Mouse (Mus musculus) kidney, postnatal 0 days (tissue): ENCODE results near the gene Ptdss2. TPM values are rescaled to one million over a fixed set of nuclear protein-coding genes. Genes with fewer than 3 reads are reported as not detected.

Source experiments
- ATAC-seq: fragments of 200-750 bp; cut with Nextera tagmentation; replicated peaks from 2 replicates; pipeline ENCODE4 v1.8.0; 2017; ENCODE audit warnings: low read depth, moderate number of reproducible peaks, moderate TSS enrichment, moderate library complexity; ENCODE audit not compliant: low FRiP score
- DNase-seq: peaks from one replicate; pipeline ENCODE4 v3.0.0-alpha.2; 2016; ENCODE audit warnings: low spot score
- H3K27ac ChIP-seq: fragments of 300-500 bp; sonication (generic); 2 replicates; pipeline ENCODE4 v1.5.1; 2014; ENCODE audit warnings: mild to moderate bottlenecking
- H3K27me3 ChIP-seq: fragments of 300-500 bp; sonication (generic); 2 replicates; pipeline ENCODE4 v1.6.1; 2014; ENCODE audit warnings: low read length, mixed read lengths; ENCODE audit not compliant: insufficient read depth
- H3K36me3 ChIP-seq: fragments of 300-500 bp; sonication (generic); 2 replicates; pipeline ENCODE4 v1.6.1; 2014; ENCODE audit warnings: low read length, mixed read lengths; ENCODE audit not compliant: insufficient read depth
- H3K4me1 ChIP-seq: fragments of 300-500 bp; sonication (generic); replicated peaks from 2 replicates; pipeline ENCODE4 v1.6.1; 2014; ENCODE audit warnings: antibody characterized with exemption, low read length, mixed read lengths; ENCODE audit not compliant: insufficient read depth
- H3K4me2 ChIP-seq: fragments of 300-500 bp; sonication (generic); 2 replicates; pipeline ENCODE4 v1.6.1; 2014; ENCODE audit warnings: mild to moderate bottlenecking, low read length, moderate library complexity, mixed read lengths
- H3K4me3 ChIP-seq: fragments of 300-500 bp; sonication (generic); replicated peaks from 2 replicates; pipeline ENCODE4 v1.5.1; 2014; ENCODE audit warnings: low read depth, low read length
- H3K9ac ChIP-seq: fragments of 300-500 bp; sonication (generic); 2 replicates; pipeline ENCODE4 v1.6.1; 2014; ENCODE audit warnings: low read depth, low read length
- H3K9me3 ChIP-seq: fragments of 300-500 bp; sonication (generic); replicated peaks from 2 replicates; pipeline ENCODE4 v1.6.1; 2016; ENCODE audit warnings: low read length, inconsistent platforms, mixed read lengths
- CTCF ChIP-seq: IDR thresholded peaks from 2 replicates; pipeline ENCODE4 v1.5.1; 2016; ENCODE audit warnings: antibody characterized with exemption, low read depth, mild to moderate bottlenecking, moderate library complexity
- WGBS: fragments of 180-500 bp; shearing (Covaris S2); extraction: QIAGEN DNeasy Blood & Tissue Kit; methylation state at CpG from one replicate; pipeline ENCODE4 v1.1.7; 2014; 5-methylcytosine and 5-hydroxymethylcytosine counted together
- polyA plus RNA-seq: library from polyadenylated mRNA; unstranded; fragments of >200 nt; fragmentation: Nextera tagmentation; extraction: Ambion mirVana; gene quantifications from 2 replicates; pipeline ENCODE4 v1.2.1, GENCODE M21; 2015

Ptdss2 gene
- polyA plus RNA-seq, 1 experiment from 2014 or later, result 75.3 TPM

DNA sequence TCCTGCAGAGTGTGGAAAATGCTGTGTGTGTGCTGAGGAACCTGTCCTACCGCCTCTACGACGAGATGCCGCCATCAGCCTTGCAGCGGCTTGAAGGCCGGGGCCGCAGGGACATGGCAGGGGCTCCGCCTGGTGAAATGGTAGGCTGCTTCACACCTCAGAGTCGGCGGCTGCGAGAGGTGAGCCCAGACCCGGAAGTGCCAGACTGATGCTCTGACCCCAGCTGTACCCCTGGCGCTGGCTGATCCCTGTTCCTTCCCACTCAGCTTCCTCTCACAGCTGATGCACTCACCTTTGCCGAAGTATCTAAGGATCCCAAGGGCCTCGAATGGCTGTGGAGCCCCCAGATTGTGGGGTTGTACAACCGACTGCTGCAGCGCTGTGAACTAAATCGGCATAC, 33.7 kb upstream of the Ptdss2 start:
- H3K4me3 ChIP-seq, result no peak overlapping the region
- DNase-seq (no peak), ATAC-seq (no peak)
- no peak overlapping the region for H3K4me2 ChIP-seq
- H3K27ac ChIP-seq, result no peak overlapping the region
- H3K36me3 ChIP-seq, result 0 out of 2 replicates have a peak, but pooled peaks cover 6% of the 10 kb centered on the region
- no peaks in the 10 kb centered on the region for H3K27me3 ChIP-seq
- WGBS, result 17% methylated on average over 18 of the region's 18 CpGs
- peaks cover 7% of the 10 kb centered on the region for H3K4me1 ChIP-seq
- no peak overlapping the region for H3K9ac ChIP-seq
- H3K9me3 ChIP-seq, result no peaks in the 10 kb centered on the region
- TF ChIP-seq CTCF, result no peak

DNA sequence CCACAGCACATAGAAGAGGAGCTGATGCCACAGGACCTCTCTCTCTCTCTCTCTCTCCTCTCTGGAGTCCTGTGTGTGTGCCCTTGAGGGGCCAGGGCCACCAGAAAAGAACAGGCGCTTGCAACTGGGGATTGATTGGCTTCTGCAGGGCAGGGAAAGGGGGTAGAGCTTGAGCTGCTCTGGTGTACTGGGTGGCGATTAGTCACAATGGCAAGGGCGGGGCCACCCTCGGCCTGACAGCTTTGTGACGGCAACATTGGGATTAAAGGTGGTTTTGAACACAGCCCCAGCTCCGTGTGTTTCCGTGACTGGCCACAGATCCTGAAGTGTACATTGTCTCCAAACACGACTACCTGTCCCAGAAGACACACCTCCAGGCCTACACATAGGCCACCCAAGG, 32.0 kb upstream of the Ptdss2 start:
- H3K9me3 ChIP-seq, result no peaks in the 10 kb centered on the region
- no peak for TF ChIP-seq CTCF
- ATAC-seq (no peak), DNase-seq (no peak)
- H3K9ac ChIP-seq, result no peak overlapping the region
- no peak overlapping the region for H3K27ac ChIP-seq
- no peaks in the 10 kb centered on the region for H3K27me3 ChIP-seq
- H3K36me3 ChIP-seq, result no peaks in the 10 kb centered on the region
- H3K4me1 ChIP-seq, result peaks cover 16% of the 10 kb centered on the region
- H3K4me3 ChIP-seq, result no peak overlapping the region
- WGBS, result 71% methylated on average over 8 of the region's 8 CpGs
- H3K4me2 ChIP-seq, result no peak overlapping the region

DNA sequence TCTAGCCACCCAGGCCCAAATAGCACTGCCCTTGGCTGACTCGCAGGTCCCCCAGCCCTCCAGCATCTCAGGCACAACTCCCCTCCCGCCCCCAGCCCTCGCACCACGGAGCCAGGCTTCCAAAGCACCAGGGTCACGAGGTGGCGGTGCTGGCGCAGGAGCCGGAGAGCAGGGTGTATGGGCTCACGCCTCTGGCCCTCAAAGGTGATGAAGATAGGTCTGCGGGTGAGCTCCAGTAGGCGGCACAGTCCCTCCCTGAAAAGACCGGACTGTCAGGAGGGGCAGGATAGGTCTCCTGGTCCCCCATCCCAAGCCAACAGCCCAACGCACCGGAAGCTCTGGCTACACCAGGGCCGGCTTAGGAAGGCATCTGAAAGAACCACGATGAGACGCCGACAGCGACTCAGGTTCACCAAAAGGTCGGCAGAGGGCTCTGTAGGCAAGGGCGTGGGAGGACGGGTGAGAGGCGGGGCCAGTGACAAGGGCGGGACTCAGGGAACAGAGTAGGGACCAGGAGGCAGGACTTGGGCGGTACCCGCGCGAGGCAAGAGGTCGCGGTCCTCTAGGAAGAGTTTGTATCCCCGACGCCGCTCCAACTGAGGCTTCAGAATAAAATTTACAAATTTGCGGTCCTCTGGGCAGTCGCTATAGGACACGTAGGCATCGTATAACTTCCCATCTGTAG, 30.0 kb upstream of the Ptdss2 start:
- peak; percentile 63 for ATAC-seq
- Histone ChIP-seq H3K27ac (no peak overlapping the region), H3K9me3 (no peaks in the 10 kb centered on the region), H3K4me2 (peak overlapping the region; percentile 48), H3K4me3 (no peak overlapping the region), H3K36me3 (no peaks in the 10 kb centered on the region), H3K27me3 (no peaks in the 10 kb centered on the region), H3K9ac (no peak overlapping the region), H3K4me1 (peaks cover 16% of the 10 kb centered on the region)
- TF ChIP-seq CTCF, result peak; percentile 69
- peak; percentile 90 for DNase-seq
- WGBS, result 5% methylated on average over 37 of the region's 37 CpGs

DNA sequence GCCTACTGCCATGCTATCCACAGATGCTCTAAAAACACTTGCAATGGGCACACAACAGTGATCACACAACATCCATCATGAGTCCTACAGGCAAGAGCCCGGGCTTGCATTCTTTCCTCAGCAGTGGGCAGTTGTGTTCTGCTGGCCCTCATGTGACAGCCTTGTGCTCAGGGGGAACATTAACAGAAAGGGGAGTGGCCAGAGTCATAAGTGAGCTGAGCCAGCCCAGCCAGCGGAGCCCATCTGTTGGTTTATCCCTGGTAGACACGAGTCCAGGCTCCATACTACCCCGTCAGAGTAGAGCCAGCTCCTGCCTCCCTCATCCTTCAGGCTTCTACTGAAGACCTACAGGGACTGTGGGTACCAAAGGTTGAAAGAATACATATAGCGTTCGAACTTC, 28.2 kb upstream of the Ptdss2 start:
- TF ChIP-seq CTCF, result no peak
- peak; percentile 70 for ATAC-seq
- H3K4me1 ChIP-seq, result peaks cover 16% of the 10 kb centered on the region
- 62% methylated on average over 6 of the region's 6 CpGs for WGBS
- H3K36me3 ChIP-seq, result no peaks in the 10 kb centered on the region
- H3K4me2 ChIP-seq, result no peak overlapping the region
- H3K27ac ChIP-seq, result peak overlapping the region; percentile 78
- H3K27me3 ChIP-seq, result no peaks in the 10 kb centered on the region
- no peak overlapping the region for H3K4me3 ChIP-seq
- DNase-seq, result peak; percentile 54
- no peaks in the 10 kb centered on the region for H3K9me3 ChIP-seq
- no peak overlapping the region for H3K9ac ChIP-seq

DNA sequence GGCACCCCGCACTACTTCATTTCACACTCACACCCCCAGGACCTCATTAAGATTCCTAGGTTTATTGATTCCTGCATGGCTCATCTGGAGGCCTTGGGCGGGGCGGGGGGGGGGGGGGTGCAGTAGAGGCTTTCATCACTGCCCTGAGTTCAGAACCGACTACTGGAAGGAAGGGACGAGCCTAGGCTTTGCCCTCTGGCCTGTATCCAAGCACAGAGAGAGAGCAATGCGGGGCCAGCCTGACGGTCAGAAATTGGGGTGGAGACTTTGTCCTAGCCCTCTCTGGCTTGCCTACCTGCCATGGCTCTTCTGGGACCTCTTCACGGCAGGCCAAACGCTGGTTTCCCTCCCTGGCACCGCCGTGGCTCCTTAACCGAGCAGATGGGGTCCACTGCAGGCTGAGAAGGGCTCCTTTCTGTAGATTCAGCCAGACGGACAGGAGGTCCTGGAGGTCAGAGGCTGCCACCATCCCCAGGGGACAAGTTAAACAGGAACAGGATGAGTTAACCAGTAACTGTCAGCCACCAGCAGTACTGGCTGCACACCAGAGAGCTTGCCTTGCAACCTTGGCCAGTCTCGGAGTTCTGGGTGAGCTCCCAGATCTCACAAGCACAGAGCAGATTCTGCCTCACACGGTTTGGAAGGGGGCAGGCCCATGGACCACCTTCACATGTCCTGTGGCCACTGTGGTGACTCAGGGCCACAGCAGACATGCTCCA, 27.5 kb upstream of the Ptdss2 start:
- Histone ChIP-seq H3K4me1 (peaks cover 17% of the 10 kb centered on the region), H3K36me3 (no peaks in the 10 kb centered on the region), H3K27ac (peak overlapping the region; percentile 78), H3K4me3 (no peak overlapping the region), H3K27me3 (no peaks in the 10 kb centered on the region), H3K9ac (no peak overlapping the region), H3K9me3 (no peaks in the 10 kb centered on the region), H3K4me2 (peak overlapping the region; percentile 30; the same call in 1 of the 2 replicates)
- WGBS, result 51% methylated on average over 15 of the region's 15 CpGs
- ATAC-seq, result peak; percentile 64
- DNase-seq, result no peak
- TF ChIP-seq CTCF, result no peak

DNA sequence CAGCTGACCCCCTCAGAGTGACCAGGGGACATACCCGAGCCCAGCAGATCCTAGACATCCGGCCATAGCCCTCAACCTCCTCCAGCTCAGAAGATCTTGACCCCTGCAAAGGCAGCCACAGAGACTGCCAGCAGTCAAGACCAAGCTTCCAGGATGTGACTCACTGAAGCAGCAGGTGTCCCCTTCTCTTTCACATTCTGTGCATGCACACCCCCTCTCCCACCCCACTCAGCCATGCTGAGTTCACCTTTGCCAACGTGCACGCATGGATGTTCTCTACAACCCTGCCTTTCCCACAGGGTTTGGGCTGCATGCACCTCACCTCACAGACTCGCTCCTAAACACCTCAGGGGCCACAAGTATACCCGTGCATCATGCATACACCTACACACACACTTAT, 26.2 kb upstream of the Ptdss2 start:
- Histone ChIP-seq H3K4me3 (no peak overlapping the region), H3K9me3 (no peaks in the 10 kb centered on the region), H3K27me3 (no peaks in the 10 kb centered on the region), H3K36me3 (no peaks in the 10 kb centered on the region), H3K4me1 (peaks cover 24% of the 10 kb centered on the region), H3K9ac (peak overlapping the region; percentile 15; the same call in 1 of the 2 replicates), H3K27ac (peak overlapping the region; percentile 78), H3K4me2 (peak overlapping the region; percentile 34)
- WGBS, result 72% methylated on average over 6 of the region's 6 CpGs
- ATAC-seq (no peak), DNase-seq (no peak)
- no peak for TF ChIP-seq CTCF
